Mouse (Mus musculus) CH12.LX (cell line): ENCODE data around the gene Dhx34. TPM values are rescaled to one million over a fixed set of nuclear protein-coding genes. Genes with fewer than 3 reads are reported as not detected.

Source experiments
- DNase-seq: peaks from one replicate; pipeline ENCODE4 v3.0.0-alpha.2; 2013; ENCODE audit errors: extremely low read depth
- H3K27ac ChIP-seq: 2 replicates; pipeline ENCODE4 v1.5.1; 2012; ENCODE audit warnings: low read depth, mild to moderate bottlenecking, control low read depth, moderate library complexity; ENCODE audit not compliant: insufficient read depth
- H3K27me3 ChIP-seq: replicated peaks from 2 replicates; pipeline ENCODE3; 2012; ENCODE audit warnings: inconsistent platforms
- H3K36me3 ChIP-seq, 2 experiments: replicated peaks in 1 of 2; 2 replicates each; pipeline versions ENCODE3 to v1.6.1; 2012; ENCODE audit warnings: inconsistent platforms in 1 of 2, low read length in 1 of 2, mild to moderate bottlenecking in 1 of 2, mixed read lengths in 1 of 2, moderate library complexity in 1 of 2; ENCODE audit not compliant: control insufficient read depth in 1 of 2, insufficient read depth in 1 of 2
- H3K4me1 ChIP-seq, 2 experiments: 2 replicates each; pipeline ENCODE4 v1.6.1; 2012; ENCODE audit warnings: inconsistent platforms in 1 of 2, moderate library complexity in 1 of 2; ENCODE audit not compliant: insufficient read depth in 2 of 2, control insufficient read depth in 1 of 2
- H3K4me2 ChIP-seq: 2 replicates; pipeline ENCODE4 v1.6.1; 2012; ENCODE audit warnings: low read depth, mild to moderate bottlenecking, control low read depth; ENCODE audit not compliant: poor library complexity, insufficient read depth, severe bottlenecking
- H3K4me3 ChIP-seq, 3 experiments: fragments of 150-350 bp in 1 of 3; sonication (generic) in 1 of 3; replicated peaks in 1 of 3; 2 replicates each; pipeline versions ENCODE3 to v1.5.1; 2011 to 2012; ENCODE audit warnings: low read depth in 2 of 3, low read length in 2 of 3, mild to moderate bottlenecking in 2 of 3, moderate library complexity in 2 of 3, control low read depth in 1 of 3, improper control_type of control experiment in 1 of 3, inconsistent platforms in 1 of 3, mixed read lengths in 1 of 3; ENCODE audit not compliant: poor library complexity in 1 of 3
- H3K79me2 ChIP-seq: replicated peaks from 2 replicates; pipeline ENCODE4 v1.6.1; 2012; ENCODE audit warnings: mild to moderate bottlenecking, moderate library complexity; ENCODE audit not compliant: control insufficient read depth, poor library complexity, insufficient read depth, severe bottlenecking; ENCODE audit errors: extremely low read depth
- H3K9ac ChIP-seq: 2 replicates; pipeline ENCODE4 v1.6.1; 2012; ENCODE audit warnings: low read depth, mild to moderate bottlenecking, control low read depth, moderate library complexity; ENCODE audit not compliant: insufficient read depth
- H3K9me3 ChIP-seq: replicated peaks from 2 replicates; pipeline ENCODE3; 2012; ENCODE audit warnings: low read length, inconsistent platforms, mixed read lengths
- BHLHE40 ChIP-seq: IDR thresholded peaks from 2 replicates; pipeline ENCODE4 v1.6.1; 2011; ENCODE audit warnings: mild to moderate bottlenecking, low read depth, low read length, improper control_type of control experiment
- CHD1 ChIP-seq: IDR thresholded peaks from 2 replicates; pipeline ENCODE4 v1.6.1; 2012; ENCODE audit warnings: low read depth, low read length, improper control_type of control experiment, inconsistent platforms
- CHD2 ChIP-seq: IDR thresholded peaks from 2 replicates; pipeline ENCODE4 v1.6.1; 2011; ENCODE audit warnings: low read length, improper control_type of control experiment
- E2F4 ChIP-seq: IDR thresholded peaks from 2 replicates; pipeline ENCODE4 v1.6.1; 2011; ENCODE audit warnings: low read depth, low read length, improper control_type of control experiment; ENCODE audit not compliant: insufficient replicate concordance
- ELF1 ChIP-seq: IDR thresholded peaks from 2 replicates; pipeline ENCODE4 v1.6.1; 2014; ENCODE audit warnings: low read depth, mild to moderate bottlenecking, inconsistent platforms, low read length, improper control_type of control experiment
- EP300 ChIP-seq: IDR thresholded peaks from 2 replicates; pipeline ENCODE4 v1.6.1; 2011; ENCODE audit warnings: low read length, improper control_type of control experiment
- ETS1 ChIP-seq: conservative IDR thresholded peaks from 2 replicates; pipeline ENCODE4 v1.6.1; 2012; ENCODE audit warnings: low read depth, mild to moderate bottlenecking, inconsistent platforms, low read length, improper control_type of control experiment, moderate library complexity
- GABPA ChIP-seq: IDR thresholded peaks from 2 replicates; pipeline ENCODE4 v1.6.1; 2012; ENCODE audit warnings: low read depth, low read length, improper control_type of control experiment, inconsistent platforms; ENCODE audit not compliant: insufficient replicate concordance
- HCFC1 ChIP-seq: IDR thresholded peaks from 2 replicates; pipeline ENCODE4 v1.6.1; 2012; ENCODE audit warnings: low read depth, mild to moderate bottlenecking, inconsistent platforms, low read length, improper control_type of control experiment
- IRF4 ChIP-seq: IDR thresholded peaks from 2 replicates; pipeline ENCODE4 v1.6.1; 2014; ENCODE audit warnings: low read depth, mild to moderate bottlenecking, inconsistent platforms, low read length, improper control_type of control experiment
- JUND ChIP-seq: conservative IDR thresholded peaks from 2 replicates; pipeline ENCODE4 v1.6.1; 2011; ENCODE audit warnings: low read depth, low read length, improper control_type of control experiment
- MAFK ChIP-seq: IDR thresholded peaks from 2 replicates; pipeline ENCODE4 v1.6.1; 2011; ENCODE audit warnings: low read length, improper control_type of control experiment; ENCODE audit not compliant: insufficient replicate concordance
- MAX ChIP-seq: IDR thresholded peaks from 2 replicates; pipeline ENCODE4 v1.6.1; 2011; ENCODE audit warnings: low read length, improper control_type of control experiment
- MEF2A ChIP-seq: IDR thresholded peaks from 2 replicates; pipeline ENCODE4 v1.6.1; 2014; ENCODE audit warnings: low read depth, mild to moderate bottlenecking, inconsistent platforms, low read length, improper control_type of control experiment, borderline replicate concordance
- MXI1 ChIP-seq: IDR thresholded peaks from 2 replicates; pipeline ENCODE4 v1.6.1; 2011; ENCODE audit warnings: mild to moderate bottlenecking, low read depth, low read length, improper control_type of control experiment
- NELFE ChIP-seq: IDR thresholded peaks from 2 replicates; pipeline ENCODE4 v1.6.1; 2011; ENCODE audit warnings: low read depth, low read length, improper control_type of control experiment
- NRF1 ChIP-seq: IDR thresholded peaks from 2 replicates; pipeline ENCODE4 v1.6.1; 2014; ENCODE audit warnings: low read depth, mild to moderate bottlenecking, inconsistent platforms, low read length, improper control_type of control experiment, moderate library complexity
- POLR2A ChIP-seq: IDR thresholded peaks from 2 replicates; pipeline ENCODE4 v1.6.1; 2011; ENCODE audit warnings: low read depth, mild to moderate bottlenecking, improper control_type of control experiment, low read length
- POLR2AphosphoS2 ChIP-seq: IDR thresholded peaks from 2 replicates; pipeline ENCODE4 v1.6.1; 2011; ENCODE audit warnings: low read depth, low read length, improper control_type of control experiment
- RAD21 ChIP-seq: IDR thresholded peaks from 2 replicates; pipeline ENCODE4 v1.6.1; 2011; ENCODE audit warnings: low read depth, mild to moderate bottlenecking, low read length, improper control_type of control experiment, moderate library complexity
- RCOR1 ChIP-seq: conservative IDR thresholded peaks from 2 replicates; pipeline ENCODE4 v1.6.1; 2012; ENCODE audit warnings: low read depth, mild to moderate bottlenecking, inconsistent platforms, low read length, improper control_type of control experiment
- SIN3A ChIP-seq: IDR thresholded peaks from 2 replicates; pipeline ENCODE4 v1.6.1; 2012; ENCODE audit warnings: low read length, improper control_type of control experiment, inconsistent platforms
- TCF12 ChIP-seq: IDR thresholded peaks from 2 replicates; pipeline ENCODE4 v1.6.1; 2014; ENCODE audit warnings: low read depth, mild to moderate bottlenecking, inconsistent platforms, low read length, improper control_type of control experiment
- ZC3H11A ChIP-seq: IDR thresholded peaks from 2 replicates; pipeline ENCODE4 v1.6.1; 2012; ENCODE audit warnings: low read depth, mild to moderate bottlenecking, inconsistent platforms, low read length, improper control_type of control experiment
- ZKSCAN1 ChIP-seq: IDR thresholded peaks from 2 replicates; pipeline ENCODE4 v1.6.1; 2012; ENCODE audit warnings: low read depth, inconsistent platforms, low read length, improper control_type of control experiment, borderline replicate concordance
- ZMIZ1 ChIP-seq: IDR thresholded peaks from 2 replicates; pipeline ENCODE4 v1.6.1; 2012; ENCODE audit warnings: low read depth, mild to moderate bottlenecking, inconsistent platforms, low read length, improper control_type of control experiment
- dilution Hi-C: fragments of 300-500 bp; cut with MboI; formaldehyde crosslinking; loops from 2 replicates; pipeline ENCODE4 v1.14.3; 2020; ENCODE audit warnings: low sequenced_read_pairs; ENCODE audit not compliant: extremely low pct_unique_long_range_greater_than_20kb, extremely low pct_ligation_motif_present
- in situ Hi-C: fragments of 300-500 bp; cut with MboI; formaldehyde crosslinking; loops from 3 replicates; pipeline ENCODE4 v1.14.3; 2019; ENCODE audit warnings: low sequenced_read_pairs, low pct_ligation_motif_present, low pct_unique_long_range_greater_than_20kb, mixed read lengths
- polyA plus RNA-seq: library from polyadenylated mRNA; unstranded; fragments of >175 nt; gene quantifications from 2 replicates; pipeline ENCODE4 v1.2.1, GENCODE M21; 2012; ENCODE audit warnings: low read depth; ENCODE audit not compliant: insufficient read length
- total RNA-seq, 2 experiments: library from RNA; depleted of rRNA; stranded (reverse); fragments of 300-350 nt in 1 of 2; fragments of >200 nt in 1 of 2; gene quantifications; 2 replicates each; pipeline ENCODE4 v1.2.3; 2012 to 2014

The Dhx34 gene
- total and polyA plus RNA-seq, 3 experiments: 8.8 to 18.0 (median 15.2) TPM

DNA sequence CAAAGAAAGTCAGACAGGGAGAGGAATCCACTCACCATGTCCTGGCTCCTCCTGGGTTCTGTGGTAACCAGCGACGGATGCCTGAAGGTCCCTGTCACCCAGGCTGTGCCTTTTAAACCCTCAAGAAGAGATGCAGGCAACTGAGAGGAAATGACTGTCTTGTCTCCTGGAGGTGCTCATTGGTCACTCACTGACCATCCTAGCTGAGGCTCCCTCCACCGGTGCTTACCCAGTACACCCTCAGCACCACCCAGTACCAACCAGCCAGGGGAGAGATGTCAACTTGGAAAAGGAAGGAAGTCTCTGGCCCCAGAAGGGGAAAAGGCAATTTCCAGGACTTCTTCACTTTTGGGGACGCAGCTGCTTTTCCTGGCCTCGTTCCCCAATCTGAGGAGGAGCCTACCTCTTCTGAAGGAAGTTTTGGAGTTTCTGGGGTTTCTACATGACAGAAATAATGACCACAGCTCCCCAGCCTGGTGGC, 37.3 kb upstream of the Dhx34 start, which contains the start of gene C5ar1:
Gene C5ar1 (minus strand): TSS at position 431 of the 481 bp plus-strand sequence.
- in situ Hi-C loops: loop anchor here (10.0 to 25.0 kb wide), 2 partner anchors 64 to 197 kb away; partner anchors contain the start of gene Zfp541
- no peak for TF ChIP-seq GABPA
- no peak for TF ChIP-seq JUND
- no peak for TF ChIP-seq NRF1
- TF ChIP-seq IRF4: no peak
- no peak for TF ChIP-seq HCFC1
- TF ChIP-seq RAD21: no peak
- no peak for TF ChIP-seq CHD2
- no peak for TF ChIP-seq ZC3H11A
- TF ChIP-seq MAX: no peak
- no peak for TF ChIP-seq E2F4
- TF ChIP-seq MEF2A: no peak
- TF ChIP-seq ZKSCAN1: no peak
- no peak for TF ChIP-seq POLR2AphosphoS2
- no peak for TF ChIP-seq TCF12
- TF ChIP-seq, all 38 proteins: peak for 0
- Histone ChIP-seq H3K79me2 (no peaks in the 10 kb centered on the region), H3K36me3 (no peaks in the 10 kb centered on the region), H3K9ac (no peak within 1 kb of the TSS), H3K27me3 (no peaks in the 10 kb centered on the region), H3K9me3 (no peaks in the 10 kb centered on the region), H3K27ac (no peak within 1 kb of the TSS), H3K4me1 (peaks cover 4 to 24% of the 10 kb centered on the region in 2 experiments; a peak in 3 of 4 replicates), H3K4me2 (no peak within 1 kb of the TSS), H3K4me3 (no peak within 1 kb of the TSS)
- dilution Hi-C loops: no loop called here
- DNase-seq: no peak

DNA sequence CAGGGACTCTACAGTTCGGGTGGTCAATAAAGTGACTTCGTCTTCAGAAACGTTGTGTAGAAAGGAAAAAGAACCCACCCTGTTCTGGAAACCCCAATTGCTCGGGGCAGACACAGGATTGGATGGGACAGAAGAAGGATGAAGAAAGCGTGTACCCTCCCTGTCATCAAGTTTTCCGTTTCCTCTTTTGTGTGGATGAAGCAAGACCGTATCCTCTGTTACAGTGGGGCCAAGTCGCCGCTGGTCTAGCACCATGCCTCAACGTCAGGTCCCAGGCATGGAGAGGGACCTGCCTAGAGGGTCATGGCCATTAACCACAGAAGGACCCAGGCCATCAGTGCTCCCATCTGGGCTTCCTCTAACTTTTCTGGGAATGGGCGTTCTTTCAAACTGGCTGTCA, 36.0 kb upstream of the Dhx34 start:
- no peaks in the 10 kb centered on the region for H3K79me2 ChIP-seq
- no peaks in the 10 kb centered on the region for H3K9me3 ChIP-seq
- no peak overlapping the region for H3K4me3 ChIP-seq
- no peaks in the 10 kb centered on the region for H3K36me3 ChIP-seq
- no peaks in the 10 kb centered on the region for H3K27me3 ChIP-seq
- H3K4me1 ChIP-seq: peaks cover 3 to 21% of the 10 kb centered on the region in 2 experiments; a peak in 3 of 4 replicates
- peak; percentile 43 for DNase-seq
- H3K27ac ChIP-seq: no peak overlapping the region
- TF ChIP-seq RCOR1 (no peak), MXI1 (no peak), POLR2A (no peak), TCF12 (no peak), ELF1 (no peak), ZMIZ1 (no peak), CHD2 (no peak), E2F4 (no peak), CHD1 (no peak), SIN3A (no peak), JUND (no peak), ZC3H11A (no peak), ETS1 (no peak), MAFK (no peak), EP300 (no peak), HCFC1 (no peak), BHLHE40 (no peak), IRF4 (no peak), GABPA (no peak), NELFE (no peak)
- in situ Hi-C loops: loop anchor here (10.0 to 25.0 kb wide), 2 partner anchors 63 to 196 kb away; partner anchors contain the start of gene Zfp541
- dilution Hi-C loops: no loop called here
- no peak overlapping the region for H3K9ac ChIP-seq
- H3K4me2 ChIP-seq: no peak overlapping the region
